ENCODE assay signal across 8 mouse cellular contexts in the genomic region with DNA sequence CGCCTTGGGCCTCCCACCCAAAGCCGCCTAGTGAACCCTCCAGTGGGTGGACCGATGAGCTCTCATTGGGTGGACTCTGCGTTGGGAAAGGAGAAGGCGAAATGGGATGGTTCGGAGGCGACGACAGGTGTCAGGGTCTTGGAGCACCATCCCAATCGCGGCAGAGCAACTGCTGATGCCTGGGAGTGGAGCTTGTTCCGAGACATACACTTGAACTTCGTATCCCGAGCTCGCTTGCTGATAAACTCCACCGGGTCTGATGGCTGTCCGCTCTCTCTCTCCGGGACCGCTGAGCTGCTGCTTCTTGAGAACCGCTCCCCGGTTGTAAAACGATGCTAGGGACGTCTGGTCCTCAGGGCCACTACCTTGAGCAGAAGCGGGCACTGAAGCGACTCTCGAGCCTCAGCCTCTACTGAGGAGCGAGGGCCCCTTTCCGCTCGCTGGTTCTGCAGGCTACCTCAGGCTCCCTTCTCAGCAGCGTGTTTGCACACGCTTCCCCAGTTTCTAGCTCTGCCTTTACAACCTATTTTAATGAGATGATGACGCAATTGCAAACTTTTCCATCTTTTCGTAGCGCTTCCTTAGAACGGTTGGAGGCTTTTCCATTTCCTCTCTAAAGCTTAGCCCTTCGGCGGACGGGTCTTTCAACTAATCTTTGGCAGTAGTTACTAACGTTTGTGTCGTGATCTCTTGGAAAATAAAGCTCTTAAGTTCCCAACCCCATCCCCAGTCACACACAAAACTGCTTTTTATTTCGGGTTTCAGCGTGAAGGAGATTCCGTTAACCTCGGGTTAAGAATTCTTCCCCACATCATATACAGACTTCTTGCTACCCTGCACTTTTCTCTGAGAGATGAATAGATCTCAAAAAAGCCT. TPM values are rescaled to one million over a fixed set of nuclear protein-coding genes. Genes with fewer than 3 reads are reported as not detected.
DNase-seq lines count a peak whose midpoint lies in the region; ATAC-seq and TF ChIP-seq lines count a peak whose summit lies in the region.

No protein-coding gene starts in this region.

- TF ChIP-seq POLR2A in bone marrow macrophage, adult 2 months (IDR thresholded peaks at IDR 0.05; ENCODE audit: borderline replicate concordance, low read depth, low read length) = no peak
- 0 out of 2 replicates have a peak, but pooled peaks have one; percentile 32 for TF ChIP-seq POLR2A in limb, embryonic 14.5 days (IDR thresholded peaks at IDR 0.05; ENCODE audit: borderline replicate concordance, extremely low read depth, insufficient read depth, insufficient read length)

- peak overlapping the region; percentile 89 for H3K27ac ChIP-seq in bone marrow macrophage, adult 2 months (ENCODE audit: insufficient read depth, low read depth, low read length)
- H3K27ac ChIP-seq in heart, embryonic 15.5 days = peak overlapping the region; percentile 99
- peak overlapping the region; percentile 86 for H3K27ac ChIP-seq in limb, embryonic 14.5 days (replicated peaks; ENCODE audit: low read depth, low read length)
- H3K27ac ChIP-seq in midbrain, embryonic 14.5 days (replicated peaks; ENCODE audit: low read depth, low read length) = peak overlapping the region; percentile 94

- peak overlapping the region; percentile 58 for H3K9ac ChIP-seq in heart, embryonic 15.5 days
- peak overlapping the region; percentile 85 for H3K9ac ChIP-seq in limb, embryonic 14.5 days (ENCODE audit: low read depth, low read length, severe bottlenecking)
- peak overlapping the region; percentile 56 for H3K9ac ChIP-seq in midbrain, embryonic 14.5 days (replicated peaks; ENCODE audit: low read length)

- H3K36me3 ChIP-seq in heart, embryonic 15.5 days = no peaks in the 10 kb centered on the region
- H3K36me3 ChIP-seq in limb, embryonic 14.5 days (ENCODE audit: control insufficient read depth, insufficient read depth, low read length) = no peaks in the 10 kb centered on the region
- no peaks in the 10 kb centered on the region for H3K36me3 ChIP-seq in midbrain, embryonic 14.5 days (ENCODE audit: control insufficient read depth, insufficient read depth, low read length)

- peak overlapping the region; percentile 72 for H3K4me3 ChIP-seq in bone marrow macrophage, adult 2 months (ENCODE audit: insufficient read depth, low read length)
- H3K4me3 ChIP-seq in heart, embryonic 15.5 days = peak overlapping the region; percentile 94
- H3K4me3 ChIP-seq in limb, embryonic 14.5 days (replicated peaks; ENCODE audit: low read length) = peak overlapping the region; percentile 90
- H3K4me3 ChIP-seq in midbrain, embryonic 14.5 days (replicated peaks; ENCODE audit: low read depth, low read length) = peak overlapping the region; percentile 88

- H3K27me3 ChIP-seq in heart, embryonic 15.5 days = no peaks in the 10 kb centered on the region
- no peaks in the 10 kb centered on the region for H3K27me3 ChIP-seq in limb, embryonic 14.5 days (ENCODE audit: control insufficient read depth, insufficient read depth, low read length)
- H3K27me3 ChIP-seq in midbrain, embryonic 14.5 days (ENCODE audit: control insufficient read depth, insufficient read depth, low read length) = no peaks in the 10 kb centered on the region

- 2% methylated on average over 43 of the region's 43 CpGs for WGBS in heart, embryonic 15.5 days
- under 1% methylated on average over 43 of the region's 43 CpGs for WGBS in limb, embryonic 14.5 days
- under 1% methylated on average over 43 of the region's 43 CpGs for WGBS in midbrain, embryonic 14.5 days

- TF ChIP-seq CTCF in bone marrow macrophage, adult 2 months (IDR thresholded peaks at IDR 0.05; ENCODE audit: low read depth, low read length) = no peak

- H3K4me2 ChIP-seq in heart, embryonic 15.5 days = peak overlapping the region; percentile 94
- peak overlapping the region; percentile 64 for H3K4me2 ChIP-seq in limb, embryonic 14.5 days (replicated peaks; ENCODE audit: low read depth, low read length, severe bottlenecking)
- peak overlapping the region; percentile 92 for H3K4me2 ChIP-seq in midbrain, embryonic 14.5 days (ENCODE audit: low read length)

- no peak for ATAC-seq in heart, embryonic 15.5 days (replicated peaks; ENCODE audit: insufficient number of reproducible peaks, insufficient read depth, low FRiP score, low read depth)
- no peak for ATAC-seq in limb, embryonic 14.5 days (ENCODE audit: low FRiP score, low read depth)
- ATAC-seq in midbrain, embryonic 14.5 days (ENCODE audit: low FRiP score, low TSS enrichment) = no peak

- peaks cover 48% of the 10 kb centered on the region for H3K4me1 ChIP-seq in bone marrow macrophage, adult 2 months (ENCODE audit: control insufficient read depth, insufficient read depth, low read length)
- H3K4me1 ChIP-seq in heart, embryonic 15.5 days (replicated peaks) = peaks cover 26% of the 10 kb centered on the region
- peaks cover 19% of the 10 kb centered on the region for H3K4me1 ChIP-seq in limb, embryonic 14.5 days (ENCODE audit: control insufficient read depth, insufficient read depth, low read length)
- H3K4me1 ChIP-seq in midbrain, embryonic 14.5 days (ENCODE audit: control insufficient read depth, insufficient read depth, low read length) = peaks cover 20% of the 10 kb centered on the region

- DNase-seq in embryo, embryonic 11 days = peak; percentile 68
- no peak for DNase-seq in embryo, embryonic 10 days (ENCODE audit: low spot score)
- peak; percentile 77 for DNase-seq in 416B (ENCODE audit: low read depth)
- peak; percentile 81 for DNase-seq in limb, embryonic 14.5 days (ENCODE audit: low spot score)
- peak; percentile 65 for DNase-seq in midbrain, embryonic 14.5 days
- DNase-seq in thymus, postnatal 25 days = peak; percentile 63

- no peaks in the 10 kb centered on the region for H3K9me3 ChIP-seq in heart, embryonic 15.5 days (replicated peaks)
- no peaks in the 10 kb centered on the region for H3K9me3 ChIP-seq in limb, embryonic 14.5 days (ENCODE audit: control insufficient read depth, low read length)
- no peaks in the 10 kb centered on the region for H3K9me3 ChIP-seq in midbrain, embryonic 14.5 days (ENCODE audit: control insufficient read depth, low read length)

RNA-seq across cellular contexts. Expression of a gene that starts 1.1 kb away (rescaled TPM):
- polyA plus RNA-seq in bone marrow macrophage, adult 2 months (2012; ENCODE audit: insufficient read depth, insufficient read length, missing spikeins) = 34.1 and 40.1 TPM in 2 replicates
- 10.3 and 12.3 TPM in 2 replicates for polyA plus RNA-seq in heart, embryonic 15.5 days (2015; fragmentation: Nextera tagmentation; extraction: Ambion mirVana)
- 70.0 and 77.8 TPM in 2 replicates for polyA plus RNA-seq in limb, embryonic 14.5 days (2012; rRNA removed)
- 14.2 and 18.0 TPM in 2 replicates for polyA plus RNA-seq in limb, embryonic 14.5 days (2014; fragmentation: Nextera tagmentation; extraction: Ambion mirVana)
- polyA plus RNA-seq in midbrain, embryonic 14.5 days (2014; fragmentation: Nextera tagmentation; extraction: Ambion mirVana) = 10.8 and 16.7 TPM in 2 replicates

RNA-seq across cellular contexts. Expression of a gene that starts 13.7 kb away (rescaled TPM):
- polyA plus RNA-seq in bone marrow macrophage, adult 2 months (2012; ENCODE audit: insufficient read depth, insufficient read length, missing spikeins) = 23.4 and 26.1 TPM in 2 replicates
- polyA plus RNA-seq in heart, embryonic 15.5 days (2015; fragmentation: Nextera tagmentation; extraction: Ambion mirVana) = 4.1 and 6.0 TPM in 2 replicates
- 9.3 and 10.3 TPM in 2 replicates for polyA plus RNA-seq in limb, embryonic 14.5 days (2012; rRNA removed)
- 11.8 and 13.2 TPM in 2 replicates for polyA plus RNA-seq in limb, embryonic 14.5 days (2014; fragmentation: Nextera tagmentation; extraction: Ambion mirVana)
- 10.3 and 10.5 TPM in 2 replicates for polyA plus RNA-seq in midbrain, embryonic 14.5 days (2014; fragmentation: Nextera tagmentation; extraction: Ambion mirVana)
